Mouse (Mus musculus) kidney, embryonic 14.5 days (tissue): ENCODE measurements around the gene Nr4a2. TPM values are rescaled to one million over a fixed set of nuclear protein-coding genes. Genes with fewer than 3 reads are reported as not detected.

Experiments used
- ATAC-seq: fragments of 200-750 bp; cut with Nextera tagmentation; 2 replicates; pipeline ENCODE4 v1.8.0; 2017; ENCODE audit warnings: moderate number of reproducible peaks, mild to moderate bottlenecking, moderate TSS enrichment, moderate library complexity; ENCODE audit not compliant: low FRiP score, low TSS enrichment
- H3K27ac ChIP-seq: fragments of 300-500 bp; sonication (generic); 2 replicates; pipeline ENCODE4 v1.5.1; 2014; ENCODE audit warnings: low read depth, mild to moderate bottlenecking, low read length, moderate library complexity, mixed read lengths
- H3K27me3 ChIP-seq: fragments of 300-500 bp; sonication (generic); 2 replicates; pipeline ENCODE4 v1.6.1; 2014; ENCODE audit warnings: mild to moderate bottlenecking, low read length; ENCODE audit not compliant: control insufficient read depth, insufficient read depth
- H3K36me3 ChIP-seq: fragments of 300-500 bp; sonication (generic); 2 replicates; pipeline ENCODE4 v1.6.1; 2014; ENCODE audit warnings: low read length, mixed read lengths; ENCODE audit not compliant: control insufficient read depth, insufficient read depth
- H3K4me1 ChIP-seq: fragments of 300-500 bp; sonication (generic); 2 replicates; pipeline ENCODE4 v1.6.1; 2014; ENCODE audit warnings: low read length, mixed read lengths; ENCODE audit not compliant: control insufficient read depth, insufficient read depth
- H3K4me2 ChIP-seq: fragments of 300-500 bp; sonication (generic); replicated peaks from 2 replicates; pipeline ENCODE4 v1.6.1; 2014; ENCODE audit warnings: low read depth, mild to moderate bottlenecking, low read length
- H3K4me3 ChIP-seq: fragments of 300-500 bp; sonication (generic); 2 replicates; pipeline ENCODE4 v1.5.1; 2014; ENCODE audit warnings: mild to moderate bottlenecking, low read length
- H3K9ac ChIP-seq: fragments of 300-500 bp; sonication (generic); 2 replicates; pipeline ENCODE4 v1.6.1; 2014; ENCODE audit warnings: low read depth, mild to moderate bottlenecking, low read length, moderate library complexity
- H3K9me3 ChIP-seq: fragments of 300-500 bp; sonication (generic); 2 replicates; pipeline ENCODE4 v1.6.1; 2016; ENCODE audit warnings: low read length; ENCODE audit not compliant: control insufficient read depth
- WGBS: fragments of 180-500 bp; shearing (Covaris S2); extraction: QIAGEN DNeasy Blood & Tissue Kit; methylation state at CpG from one replicate; pipeline ENCODE4 v1.1.7; 2014; 5-methylcytosine and 5-hydroxymethylcytosine counted together
- polyA plus RNA-seq: library from polyadenylated mRNA; unstranded; fragments of >200 nt; fragmentation: Nextera tagmentation; extraction: Ambion mirVana; gene quantifications from 2 replicates; pipeline ENCODE4 v1.2.1, GENCODE M21; 2014

Nr4a2 gene
- polyA plus RNA-seq, 1 experiment from 2014 or later, result 5.4 TPM

DNA sequence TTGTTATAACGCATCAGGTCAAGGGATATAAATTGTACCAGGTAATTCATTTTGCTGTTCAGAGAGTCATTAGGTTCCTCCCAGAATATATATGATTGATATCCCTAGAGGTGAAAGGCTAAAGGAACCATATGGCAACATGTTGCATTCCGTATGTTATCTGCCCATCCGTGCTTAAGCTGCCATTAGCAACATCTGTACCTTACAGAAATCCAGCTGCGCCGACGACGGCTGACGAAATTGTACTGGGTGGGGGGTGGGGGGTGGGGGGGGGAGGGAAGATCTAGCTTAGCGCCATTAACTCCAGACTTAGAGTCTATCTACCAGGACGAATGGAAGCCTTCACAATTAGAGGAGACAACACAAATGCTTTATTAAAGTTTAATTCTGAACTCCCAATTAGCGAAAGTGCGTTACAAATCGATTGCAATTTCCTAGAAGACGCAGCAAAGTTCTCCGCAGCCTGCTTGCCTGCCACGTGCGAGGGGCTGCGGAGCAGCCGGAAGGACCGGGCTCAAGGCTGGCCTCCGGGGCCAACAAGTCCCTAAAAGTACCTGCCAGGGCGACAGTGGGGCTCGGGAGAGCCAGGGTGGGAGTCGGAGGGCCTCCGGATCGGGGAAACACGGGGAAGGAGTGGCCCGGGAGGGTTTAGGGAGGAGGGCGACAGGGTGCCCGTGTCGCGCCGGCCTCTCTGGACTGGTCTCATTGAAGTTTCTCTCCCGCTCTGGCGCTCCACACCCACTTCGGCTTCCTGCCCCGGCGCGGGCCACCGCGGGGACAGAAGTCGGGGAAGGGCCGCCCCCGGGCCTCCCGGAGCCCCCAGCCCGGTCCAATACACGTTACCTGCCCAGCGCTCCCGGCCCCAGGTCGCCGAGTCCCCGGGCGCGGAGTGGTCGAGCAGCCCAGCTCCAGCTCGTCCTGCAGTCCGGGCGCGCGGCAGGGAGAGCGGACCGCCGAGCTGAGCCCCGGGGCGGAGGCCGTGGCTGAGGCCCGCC lies 520 bp downstream of the Nr4a2 start:
- peak overlapping the region; percentile 93 for H3K9ac ChIP-seq
- no peaks in the 10 kb centered on the region for H3K4me1 ChIP-seq
- ATAC-seq, result peak; percentile 92
- peak overlapping the region; percentile 87 for H3K4me3 ChIP-seq
- no peaks in the 10 kb centered on the region for H3K27me3 ChIP-seq
- peak overlapping the region; percentile 89 for H3K27ac ChIP-seq
- WGBS, result under 1% methylated on average over 49 of the region's 67 CpGs
- H3K9me3 ChIP-seq, result no peaks in the 10 kb centered on the region
- H3K4me2 ChIP-seq, result peak overlapping the region; percentile 53
- no peaks in the 10 kb centered on the region for H3K36me3 ChIP-seq

DNA sequence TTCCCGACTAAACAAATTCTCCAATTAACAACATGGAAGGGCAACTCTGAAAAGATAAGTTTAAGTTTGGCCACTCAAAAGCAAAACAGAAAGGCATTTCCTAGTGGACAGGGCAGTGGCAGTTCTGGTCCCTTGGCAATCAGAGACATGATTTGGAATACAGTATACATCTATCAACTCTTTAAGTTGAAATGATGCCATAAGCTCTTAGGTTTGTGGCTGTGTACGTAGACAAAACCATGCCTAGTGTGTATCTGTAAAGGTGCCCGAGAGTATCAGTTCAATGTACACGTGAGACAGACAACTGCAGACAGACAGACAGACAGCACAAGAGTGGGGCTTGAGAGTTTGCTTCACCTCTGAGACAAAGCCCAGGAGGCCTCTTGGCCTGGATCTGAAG lies 2.7 kb downstream of the Nr4a2 start:
- no peak overlapping the region for H3K9ac ChIP-seq
- no peaks in the 10 kb centered on the region for H3K36me3 ChIP-seq
- H3K27me3 ChIP-seq, result no peaks in the 10 kb centered on the region
- no peak overlapping the region for H3K4me2 ChIP-seq
- H3K4me1 ChIP-seq, result no peaks in the 10 kb centered on the region
- no peak overlapping the region for H3K4me3 ChIP-seq
- 91% methylated on average over 4 of the region's 4 CpGs for WGBS
- H3K9me3 ChIP-seq, result no peaks in the 10 kb centered on the region
- H3K27ac ChIP-seq, result no peak overlapping the region
- no peak for ATAC-seq

DNA sequence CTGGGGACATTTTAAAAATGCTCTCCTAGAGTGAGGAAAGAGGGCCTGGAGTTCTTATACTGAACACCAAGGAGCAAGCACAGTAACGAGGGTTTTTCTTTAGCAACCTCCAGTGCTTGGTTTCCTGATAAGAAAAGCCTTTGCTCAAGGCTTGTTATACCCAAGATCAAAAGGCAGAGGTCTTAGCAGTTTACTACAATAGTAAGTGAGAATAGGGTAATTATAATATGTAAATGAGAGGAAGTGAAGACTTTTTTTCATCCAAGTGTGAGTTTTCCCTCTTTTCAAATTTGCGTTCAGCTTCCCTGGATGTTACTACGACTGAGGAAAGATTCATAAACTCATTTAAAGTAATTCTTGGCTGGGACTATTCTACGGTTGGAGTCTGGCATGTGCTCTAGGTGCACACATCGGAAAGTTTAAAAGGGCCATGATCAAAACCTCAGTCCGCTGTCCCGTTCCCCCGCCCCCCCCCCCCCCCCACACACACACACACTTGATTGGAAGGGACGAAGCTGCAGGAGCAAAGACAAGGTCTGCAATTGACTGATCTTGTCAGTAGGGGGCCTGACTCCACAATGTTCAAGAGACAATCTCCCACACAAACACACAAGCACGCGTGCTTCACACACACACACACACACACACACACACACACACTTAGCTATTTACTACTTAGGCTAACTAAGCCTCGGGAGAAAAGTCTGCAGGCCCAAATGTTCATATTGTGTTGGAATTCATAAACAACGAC lies 6.4 kb downstream of the Nr4a2 start:
- H3K9ac ChIP-seq, result peak overlapping the region; percentile 66; the same call in 1 of the 2 replicates
- H3K27ac ChIP-seq, result peak overlapping the region; percentile 37; the same call in 1 of the 2 replicates
- WGBS, result 5% methylated on average over 13 of the region's 13 CpGs
- H3K4me3 ChIP-seq, result peak overlapping the region; percentile 73
- no peaks in the 10 kb centered on the region for H3K9me3 ChIP-seq
- peaks cover 9% of the 10 kb centered on the region for H3K27me3 ChIP-seq
- ATAC-seq, result 0 out of 2 replicates have a peak, but pooled peaks have one; percentile 5
- peaks cover 7% of the 10 kb centered on the region; the same call in 1 of the 2 replicates for H3K4me1 ChIP-seq
- H3K4me2 ChIP-seq, result peak overlapping the region; percentile 99
- no peaks in the 10 kb centered on the region for H3K36me3 ChIP-seq

DNA sequence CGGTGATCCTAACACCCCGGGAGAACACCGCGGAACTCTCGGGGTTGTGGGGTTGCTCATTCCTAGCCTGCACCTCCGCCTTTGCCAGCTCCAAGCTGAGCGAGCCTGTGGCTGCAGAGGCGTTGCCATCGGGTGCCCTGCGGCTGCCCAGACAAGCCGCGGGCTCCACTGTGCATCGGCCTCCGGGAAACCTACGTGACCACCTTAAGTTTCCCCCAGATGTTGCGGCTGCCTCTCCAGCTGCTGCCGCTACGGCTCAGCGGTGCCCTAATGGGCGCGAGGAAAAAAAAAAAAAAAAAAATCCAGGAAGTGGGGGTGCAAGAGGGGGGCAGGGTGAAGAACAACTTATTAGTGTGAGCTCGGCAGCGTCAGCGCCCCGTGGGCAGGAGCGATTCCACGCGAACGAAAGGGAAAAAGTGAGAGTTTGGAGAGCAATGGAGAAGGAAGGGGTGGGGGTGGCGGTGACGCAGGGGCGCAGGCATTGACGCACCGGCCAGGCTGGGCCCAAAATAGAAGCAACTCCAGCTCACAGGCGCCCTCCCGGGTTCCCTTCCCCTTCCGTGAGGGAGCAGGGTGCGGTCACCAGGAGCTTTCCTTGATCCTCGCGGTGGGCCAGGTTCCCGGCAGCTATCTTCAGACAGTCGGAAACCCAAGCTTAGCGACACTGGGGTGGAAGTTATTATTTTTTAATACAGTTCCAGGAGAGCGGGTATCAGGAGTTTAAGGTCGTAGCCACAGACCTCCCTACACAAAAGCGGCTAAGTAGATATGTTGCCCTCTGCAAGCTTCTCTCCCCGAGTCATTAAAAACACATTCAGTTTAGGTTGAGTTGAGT lies 7.2 kb downstream of the Nr4a2 start:
- Histone ChIP-seq H3K4me1 (peaks cover 7% of the 10 kb centered on the region; the same call in 1 of the 2 replicates), H3K9me3 (no peaks in the 10 kb centered on the region), H3K4me2 (peak overlapping the region; percentile 99), H3K9ac (peak overlapping the region; percentile 66), H3K27me3 (peaks cover 17% of the 10 kb centered on the region), H3K36me3 (no peaks in the 10 kb centered on the region), H3K27ac (peak overlapping the region; percentile 37; the same call in 1 of the 2 replicates), H3K4me3 (peak overlapping the region; percentile 73)
- ATAC-seq, result peak; percentile 54; the same call in 1 of the 2 replicates
- WGBS, result under 1% methylated on average over 46 of the region's 47 CpGs

DNA sequence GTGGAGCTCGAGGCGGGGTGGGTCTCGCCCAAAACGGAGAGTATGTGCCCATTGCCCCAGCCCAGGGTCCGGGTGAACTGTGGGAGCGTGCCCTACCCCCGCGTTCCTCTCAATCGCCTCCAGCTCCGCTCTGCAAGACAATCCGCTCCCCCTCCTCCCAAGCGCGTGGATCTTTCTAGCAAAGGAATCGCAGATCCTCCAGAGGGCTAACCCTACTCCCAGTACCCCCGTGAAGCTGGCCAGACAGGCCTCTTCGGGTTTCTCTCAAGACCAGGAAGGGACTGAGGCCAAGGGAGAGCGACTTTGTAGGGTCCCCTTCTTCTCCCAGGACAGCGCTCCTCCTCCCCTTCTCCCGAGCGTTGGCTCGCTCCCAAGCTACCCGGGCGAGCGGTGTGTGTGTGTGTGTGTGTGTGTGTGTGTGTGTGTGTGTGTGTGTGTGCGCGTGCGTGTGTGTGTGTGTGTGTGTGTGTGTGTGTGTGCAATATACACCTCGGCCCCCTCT lies 7.9 kb downstream of the Nr4a2 start:
- peak; percentile 17; the same call in 1 of the 2 replicates for ATAC-seq
- WGBS, result under 1% methylated on average over 24 of the region's 28 CpGs
- H3K27me3 ChIP-seq, result peaks cover 23% of the 10 kb centered on the region
- H3K4me2 ChIP-seq, result peak overlapping the region; percentile 99
- H3K4me1 ChIP-seq, result peaks cover 7% of the 10 kb centered on the region; the same call in 1 of the 2 replicates
- no peak overlapping the region for H3K27ac ChIP-seq
- peak overlapping the region; percentile 66 for H3K9ac ChIP-seq
- no peaks in the 10 kb centered on the region for H3K36me3 ChIP-seq
- H3K9me3 ChIP-seq, result no peaks in the 10 kb centered on the region
- H3K4me3 ChIP-seq, result peak overlapping the region; percentile 73

DNA sequence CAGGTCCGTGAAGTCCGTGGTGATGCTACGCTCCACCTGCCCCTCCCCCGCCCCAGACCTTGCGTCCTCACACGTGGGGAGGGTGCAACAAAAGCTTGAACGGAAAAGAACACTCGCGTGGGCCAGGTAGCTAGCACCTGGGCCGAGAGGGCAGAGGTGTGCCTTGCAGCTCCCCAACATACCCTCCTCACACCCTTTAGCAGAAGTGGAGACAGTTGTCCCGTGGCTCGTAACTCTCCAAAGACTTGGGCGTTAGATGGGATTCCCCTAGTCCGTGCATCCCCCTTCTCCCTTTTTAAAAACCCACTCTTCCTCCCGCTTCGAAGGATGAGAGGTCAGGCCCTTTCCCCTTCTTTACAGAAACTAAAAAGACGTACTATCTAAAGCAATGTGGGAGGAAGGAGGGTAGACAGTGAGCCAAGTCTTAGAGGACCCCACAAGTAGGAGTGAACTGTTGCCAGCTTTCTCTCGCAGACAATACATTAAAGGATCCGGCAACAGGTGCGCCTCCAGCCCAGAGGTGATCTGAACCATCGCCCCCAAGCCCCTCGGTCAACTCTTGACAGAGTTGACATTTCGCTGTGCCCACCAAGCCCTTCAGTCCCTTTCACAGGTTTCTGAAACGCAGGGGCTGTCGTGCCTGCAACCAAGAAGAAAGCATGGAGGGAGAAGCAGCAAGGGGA lies 8.5 kb downstream of the Nr4a2 start:
- Histone ChIP-seq H3K9ac (peak overlapping the region; percentile 66), H3K9me3 (no peaks in the 10 kb centered on the region), H3K36me3 (no peaks in the 10 kb centered on the region), H3K27me3 (peaks cover 28% of the 10 kb centered on the region), H3K4me1 (peaks cover 7% of the 10 kb centered on the region; the same call in 1 of the 2 replicates), H3K4me3 (peak overlapping the region; percentile 73), H3K4me2 (peak overlapping the region; percentile 99), H3K27ac (no peak overlapping the region)
- WGBS, result under 1% methylated on average over 25 of the region's 25 CpGs
- ATAC-seq, result no peak

DNA sequence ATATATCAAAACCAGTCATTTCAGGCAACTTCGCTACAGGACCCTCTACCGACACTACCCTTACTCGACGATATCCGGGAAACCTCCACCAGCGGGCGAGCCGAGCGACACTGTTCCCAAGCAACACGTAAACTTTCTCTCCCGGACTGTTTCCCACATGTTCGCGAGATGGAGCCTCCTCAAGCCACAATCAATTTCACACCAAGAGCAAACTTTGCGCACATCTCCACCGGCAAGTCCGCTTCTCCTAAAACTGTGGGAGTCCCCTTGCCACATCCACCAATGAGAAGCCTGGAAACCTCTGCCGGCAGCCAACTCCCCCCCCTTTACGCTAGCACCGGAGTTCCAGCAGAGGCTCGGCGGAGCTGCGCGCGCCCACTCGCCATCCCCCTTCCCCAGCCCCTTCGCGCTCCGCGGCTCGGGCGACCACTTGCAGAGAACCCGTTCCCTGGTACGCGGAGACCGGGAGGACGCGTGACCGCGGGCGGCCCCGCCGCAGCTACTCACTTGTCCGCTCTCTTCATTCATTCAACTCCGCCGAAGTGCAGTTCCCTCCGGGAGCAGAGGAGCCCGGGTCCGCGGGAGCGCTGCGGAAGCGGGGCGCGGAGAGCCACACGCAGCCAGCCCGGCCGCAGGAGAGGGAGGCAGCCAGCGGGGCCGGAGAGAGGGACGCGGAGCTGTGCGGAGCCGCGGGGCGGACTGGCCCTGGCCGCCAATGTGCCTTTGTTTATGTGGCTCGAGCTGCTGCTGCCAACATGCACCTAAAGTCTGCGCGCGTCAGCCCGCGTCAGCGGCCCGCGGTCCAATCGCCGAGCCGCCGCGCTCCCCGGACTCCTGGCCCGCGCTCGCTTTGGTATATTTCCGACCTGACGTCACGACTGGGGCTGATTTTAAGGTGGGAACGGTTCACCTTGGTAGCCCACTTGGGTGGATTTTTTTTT lies 9.3 kb downstream of the Nr4a2 start:
- H3K27ac ChIP-seq, result no peak overlapping the region
- peaks cover 7% of the 10 kb centered on the region; the same call in 1 of the 2 replicates for H3K4me1 ChIP-seq
- H3K4me3 ChIP-seq, result peak overlapping the region; percentile 73
- peak overlapping the region; percentile 28 for H3K9ac ChIP-seq
- H3K36me3 ChIP-seq, result no peaks in the 10 kb centered on the region
- under 1% methylated on average over 85 of the region's 88 CpGs for WGBS
- H3K9me3 ChIP-seq, result no peaks in the 10 kb centered on the region
- H3K4me2 ChIP-seq, result peak overlapping the region; percentile 99
- peaks cover 36% of the 10 kb centered on the region for H3K27me3 ChIP-seq
- peak; percentile 79 for ATAC-seq
